Mouse (Mus musculus): ENCODE data around the gene Wfdc1.

DNA sequence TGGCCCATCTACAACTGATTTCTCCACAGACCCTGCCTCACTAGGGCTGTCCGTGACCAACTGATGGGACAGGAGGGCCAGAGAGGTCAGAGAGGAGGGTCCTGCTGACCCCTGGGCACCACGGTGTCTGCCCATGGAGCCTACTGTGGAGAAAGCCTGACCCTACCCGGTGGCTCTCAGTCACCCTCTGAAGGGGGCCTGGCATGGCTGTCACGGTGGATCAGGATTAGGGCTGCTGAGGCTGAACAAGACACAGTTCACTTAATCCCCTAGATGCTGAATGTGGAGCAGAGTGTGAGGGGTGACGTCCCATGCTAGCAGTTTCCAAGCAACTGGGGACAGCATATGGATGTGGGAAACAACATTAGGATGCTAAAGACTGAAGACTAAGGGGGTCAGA is 9.3 kb downstream of the Wfdc1 start:
- TF ChIP-seq CTCF (IDR thresholded peaks at IDR 0.05; ENCODE audit: low read depth), result no peak
- TF ChIP-seq EP300 (IDR thresholded peaks at IDR 0.05; ENCODE audit: low read depth), result no peak

Data from liver, postnatal 0 days (tissue).